Mouse (Mus musculus): ENCODE results near the gene Mat2b.
A peak's percentile ranks its signal among the peaks of the same experiment; 100 is the strongest.
"Not testable (repeated sequence)": the region's sequence is repeated elsewhere in the genome, so short reads cannot be mapped to it uniquely, and the experiment has no call there.

Mat2b gene

DNA sequence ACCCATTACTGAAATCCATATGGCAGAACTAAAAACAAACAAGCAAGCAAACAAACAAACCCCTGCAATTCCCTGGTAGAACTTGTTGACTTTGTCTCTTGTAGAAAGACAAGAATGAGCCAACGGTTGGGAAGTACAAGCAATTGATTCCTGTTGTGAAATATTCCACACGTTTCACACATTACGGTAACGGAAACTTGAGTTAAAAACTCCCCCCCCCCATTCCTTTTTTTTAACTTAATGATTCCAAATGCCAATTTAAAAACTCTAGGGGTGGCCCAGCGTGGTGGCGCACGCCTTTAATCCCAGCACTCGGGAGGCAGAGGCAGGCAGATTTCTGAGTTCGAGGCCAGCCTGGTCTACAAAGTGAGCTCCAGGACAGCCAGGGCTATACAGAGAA lies at the start of gene Mat2b:
Gene Mat2b (minus strand): TSS at position 101 of the 400 bp plus-strand sequence.
- no peak for DNase-seq (ENCODE audit: low read depth, low spot score)

DNA sequence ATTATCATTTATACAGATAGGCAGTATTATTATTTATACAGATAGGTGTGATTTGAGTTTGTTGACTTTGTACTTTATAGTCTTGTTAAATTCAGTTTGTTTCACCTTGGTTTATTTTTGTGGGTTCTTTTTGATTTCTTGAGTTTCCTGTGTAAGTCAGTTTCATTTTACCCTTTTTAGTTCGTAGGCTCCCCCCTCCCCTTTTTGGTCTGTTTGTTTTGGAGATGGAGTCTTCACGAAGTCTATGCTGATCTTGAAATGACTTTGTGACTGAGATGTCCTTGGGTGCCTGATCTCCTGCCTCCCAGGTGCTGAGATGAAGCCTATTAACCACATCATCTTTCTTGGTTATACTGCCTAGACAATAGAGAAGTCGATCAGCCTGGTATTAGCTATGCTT lies 49.3 kb upstream of the Mat2b start:
- no peak for DNase-seq (ENCODE audit: low read depth, low spot score)

DNA sequence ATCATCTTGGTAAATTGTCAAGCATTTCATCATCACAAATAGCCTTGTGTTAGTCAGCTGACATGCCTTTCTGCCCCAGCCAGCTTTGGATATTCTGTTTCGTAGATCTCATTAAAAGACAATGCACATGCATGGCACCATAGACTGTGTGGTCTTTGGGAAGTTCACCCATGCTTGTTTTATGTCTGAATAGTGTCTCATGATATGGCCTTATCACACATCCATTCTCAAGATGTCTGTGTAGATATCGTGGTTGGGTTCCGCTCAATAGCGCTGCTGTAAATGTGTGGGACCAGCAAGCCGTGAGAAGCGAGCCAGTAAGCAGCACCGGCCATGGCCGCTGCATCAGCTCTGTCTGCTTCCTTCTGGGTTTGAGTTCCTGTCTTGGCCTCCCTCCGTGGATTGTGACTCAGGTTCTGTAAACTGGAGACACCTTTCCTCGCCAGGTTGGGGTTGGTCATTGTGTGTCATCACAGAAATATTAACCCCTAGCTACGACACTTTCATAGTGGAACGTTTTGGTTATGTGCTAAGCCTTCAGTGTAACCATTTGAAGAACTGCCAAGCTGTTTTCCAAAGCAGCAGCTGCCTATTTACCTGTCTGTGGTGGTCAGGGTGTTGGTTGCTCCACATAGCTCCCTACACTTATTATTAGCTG lies 46.7 kb upstream of the Mat2b start:
- DNase-seq (ENCODE audit: low read depth, low spot score) = no peak

DNA sequence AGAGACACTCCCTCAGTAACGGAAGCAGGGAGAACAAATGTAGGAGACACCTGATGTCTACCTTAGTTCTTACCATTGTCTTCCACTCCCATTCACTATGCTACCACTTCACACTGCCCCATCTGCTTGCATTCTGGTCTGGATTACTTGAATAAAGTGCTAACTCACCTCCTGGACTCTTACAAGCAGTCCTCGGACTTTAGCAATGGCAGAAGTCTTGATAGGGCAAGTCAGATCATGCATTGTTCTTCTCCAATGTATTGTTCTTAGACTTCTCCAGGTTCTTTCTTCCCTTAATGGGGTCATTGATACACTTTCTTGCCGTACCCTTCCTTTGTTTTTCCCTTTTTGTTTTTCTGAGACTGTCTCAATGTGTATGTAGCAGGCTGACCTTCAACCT lies 42.4 kb upstream of the Mat2b start:
- no peak for DNase-seq (ENCODE audit: low read depth, low spot score)

DNA sequence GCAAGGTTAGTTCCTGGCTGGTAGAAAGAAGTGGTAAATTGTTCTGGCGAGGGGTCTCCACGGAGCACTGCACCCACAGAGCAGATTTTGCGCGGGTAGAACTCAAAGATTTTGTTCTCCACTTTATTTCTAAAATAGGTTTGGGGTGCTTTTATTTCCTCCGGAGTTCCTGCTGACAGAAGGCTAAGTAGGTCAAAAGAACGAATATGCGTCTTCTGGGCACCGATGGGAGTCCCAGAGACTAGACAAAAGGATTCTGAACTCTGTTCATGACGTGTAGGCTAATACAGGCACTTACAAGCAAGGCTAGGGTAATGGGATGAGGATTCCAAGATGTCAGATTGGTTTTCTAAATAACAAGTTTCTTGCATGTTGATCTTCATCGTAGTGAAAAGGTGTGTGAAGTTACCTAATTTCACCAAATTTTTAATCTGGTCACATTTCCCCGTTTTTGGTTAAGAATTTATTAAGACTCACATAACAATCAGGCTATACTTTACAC lies 39.3 kb upstream of the Mat2b start:
- DNase-seq (ENCODE audit: low read depth, low spot score) = peak; percentile 19

DNA sequence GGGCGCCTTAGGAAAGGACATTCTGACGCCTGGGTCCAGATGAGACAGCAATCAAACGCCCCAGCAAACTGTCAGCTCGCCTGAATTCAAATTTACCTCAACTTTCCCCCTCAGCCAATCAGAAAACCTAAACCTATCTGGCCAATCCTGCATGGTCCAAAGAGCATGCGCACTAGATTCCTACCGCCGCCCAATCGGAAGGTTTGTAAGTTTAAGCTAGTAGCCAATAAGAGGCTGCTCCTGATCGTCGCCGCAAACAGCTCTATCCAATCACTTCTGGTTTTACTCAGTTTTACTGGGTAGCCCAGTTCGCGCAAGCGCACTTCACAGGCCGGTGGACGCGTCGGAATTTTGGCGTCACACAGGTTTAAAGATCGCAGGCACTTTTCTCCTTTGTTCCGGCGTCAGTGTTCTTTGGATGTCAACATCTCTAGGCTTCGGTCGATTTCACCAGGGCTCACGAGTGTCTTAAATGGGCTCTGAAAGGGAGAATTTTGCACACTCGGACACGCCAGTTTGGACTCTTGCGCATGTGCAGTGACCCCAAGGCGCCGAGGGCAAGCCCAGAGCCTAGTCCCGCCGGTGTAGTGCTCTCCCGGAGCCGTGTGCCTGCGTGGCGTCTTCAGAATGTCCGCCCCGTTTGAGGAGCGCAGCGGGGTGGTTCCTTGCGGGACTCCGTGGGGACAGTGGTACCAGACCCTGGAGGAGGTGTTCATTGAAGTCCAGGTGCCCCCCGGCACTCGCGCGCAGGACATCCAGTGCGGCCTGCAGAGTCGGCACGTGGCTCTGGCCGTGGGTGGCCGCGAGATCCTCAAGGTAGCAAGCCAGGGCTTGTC lies 38.6 kb upstream of the Mat2b start, which contains the start of the genes Hmmr and Nudcd2:
Gene Hmmr (minus strand): TSS at position 84 of the 836 bp plus-strand sequence.
Gene Nudcd2 (plus strand): TSS at position 329 of the 836 bp plus-strand sequence.
- peak; percentile 97 for DNase-seq (ENCODE audit: low read depth, low spot score)

DNA sequence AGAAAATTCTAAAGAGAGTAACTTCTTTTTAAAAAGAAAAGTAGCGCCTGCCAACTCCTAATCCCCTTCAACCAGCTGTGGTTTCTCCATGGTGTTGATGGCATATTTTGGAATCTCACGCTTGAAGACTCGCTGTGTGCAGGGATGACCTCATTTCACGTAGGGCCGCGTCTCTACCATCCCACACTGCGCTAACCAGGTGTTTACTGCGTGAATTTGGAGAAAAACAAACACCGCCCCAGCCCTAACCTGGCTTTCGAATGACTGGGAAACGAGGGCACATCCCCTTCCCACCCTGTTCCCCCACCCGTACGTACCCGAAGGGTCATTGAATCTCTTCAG lies 38.0 kb upstream of the Mat2b start:
- DNase-seq (ENCODE audit: low read depth, low spot score) = no peak

DNA sequence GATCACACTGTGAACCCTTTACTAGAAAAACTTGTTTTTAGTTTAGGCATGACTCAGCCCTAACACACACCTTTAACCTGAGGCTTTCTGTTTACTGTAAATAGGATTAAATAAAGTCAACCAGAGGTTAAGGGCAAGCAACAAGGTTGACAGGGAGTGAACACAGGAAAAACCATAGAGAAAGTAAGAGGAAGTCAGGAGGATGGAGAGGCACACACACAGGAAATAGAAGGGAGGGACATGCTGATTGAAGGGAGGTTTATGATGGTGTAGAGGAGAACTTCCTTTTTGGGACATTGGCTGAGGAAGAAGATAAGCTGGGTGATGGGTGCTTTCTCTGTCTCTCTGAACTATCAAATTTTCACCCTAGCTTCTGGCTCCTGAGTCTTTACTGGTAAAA lies 23.3 kb upstream of the Mat2b start:
- DNase-seq (ENCODE audit: low read depth, low spot score) = no peak

DNA sequence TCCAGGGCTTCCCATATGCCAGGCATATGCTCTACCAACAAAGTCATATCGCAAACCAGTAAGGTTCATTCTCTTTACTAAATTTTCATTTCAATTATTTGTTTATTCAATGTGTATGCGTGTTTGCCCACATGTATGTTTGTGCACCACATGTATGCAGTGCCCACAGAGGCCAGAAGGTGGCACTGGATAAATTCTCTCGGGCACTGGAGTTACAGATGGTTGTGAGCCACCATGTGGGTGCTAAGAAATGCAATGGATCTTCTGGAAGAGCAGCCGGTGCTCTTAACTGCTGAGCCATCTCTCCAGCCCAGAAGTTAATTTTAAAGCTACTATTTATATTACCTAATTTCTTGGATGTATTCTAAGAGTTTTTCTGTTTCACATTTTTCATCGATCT lies 20.5 kb upstream of the Mat2b start:
- peak; percentile 30 for DNase-seq (ENCODE audit: low read depth, low spot score)

DNA sequence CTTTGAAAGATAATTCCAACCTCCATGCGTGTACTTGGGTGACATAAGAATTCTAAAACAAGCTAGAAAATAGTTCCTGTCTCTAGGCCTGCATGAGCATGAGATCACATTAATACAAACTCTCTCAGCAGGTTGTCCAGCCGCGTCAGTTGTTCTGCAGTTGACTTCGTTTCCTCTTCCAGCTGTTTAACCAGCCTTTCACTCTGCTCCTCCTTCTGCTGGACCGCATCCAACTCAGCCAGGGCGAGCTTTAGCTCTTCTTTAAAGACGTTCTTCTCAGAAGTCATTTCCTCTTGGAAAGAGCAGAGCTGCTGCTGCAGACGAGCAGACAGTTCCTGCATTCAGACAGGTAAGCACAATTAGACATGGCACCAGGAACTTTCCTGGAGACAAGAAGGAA lies 18.9 kb upstream of the Mat2b start:
- DNase-seq (ENCODE audit: low read depth, low spot score) = no peak

DNA sequence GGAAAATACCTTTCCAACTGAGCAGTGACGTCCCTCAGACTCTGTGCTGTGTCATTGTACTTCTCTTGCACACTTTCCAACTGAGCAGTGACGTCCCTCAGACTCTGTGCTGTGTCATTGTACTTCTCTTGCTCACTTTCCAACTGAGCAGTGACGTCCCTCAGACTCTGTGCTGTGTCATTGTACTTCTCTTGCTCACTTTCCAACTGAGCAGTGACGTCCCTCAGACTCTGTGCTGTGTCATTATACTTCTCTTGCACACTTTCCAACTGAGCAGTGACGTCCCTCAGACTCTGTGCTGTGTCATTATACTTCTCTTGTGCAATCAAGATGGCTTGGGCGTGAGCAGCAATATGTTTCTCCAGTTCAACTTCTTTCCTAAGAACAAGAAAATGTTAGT lies 14.9 kb upstream of the Mat2b start:
- DNase-seq (ENCODE audit: low read depth, low spot score) = not testable (repeated sequence)

DNA sequence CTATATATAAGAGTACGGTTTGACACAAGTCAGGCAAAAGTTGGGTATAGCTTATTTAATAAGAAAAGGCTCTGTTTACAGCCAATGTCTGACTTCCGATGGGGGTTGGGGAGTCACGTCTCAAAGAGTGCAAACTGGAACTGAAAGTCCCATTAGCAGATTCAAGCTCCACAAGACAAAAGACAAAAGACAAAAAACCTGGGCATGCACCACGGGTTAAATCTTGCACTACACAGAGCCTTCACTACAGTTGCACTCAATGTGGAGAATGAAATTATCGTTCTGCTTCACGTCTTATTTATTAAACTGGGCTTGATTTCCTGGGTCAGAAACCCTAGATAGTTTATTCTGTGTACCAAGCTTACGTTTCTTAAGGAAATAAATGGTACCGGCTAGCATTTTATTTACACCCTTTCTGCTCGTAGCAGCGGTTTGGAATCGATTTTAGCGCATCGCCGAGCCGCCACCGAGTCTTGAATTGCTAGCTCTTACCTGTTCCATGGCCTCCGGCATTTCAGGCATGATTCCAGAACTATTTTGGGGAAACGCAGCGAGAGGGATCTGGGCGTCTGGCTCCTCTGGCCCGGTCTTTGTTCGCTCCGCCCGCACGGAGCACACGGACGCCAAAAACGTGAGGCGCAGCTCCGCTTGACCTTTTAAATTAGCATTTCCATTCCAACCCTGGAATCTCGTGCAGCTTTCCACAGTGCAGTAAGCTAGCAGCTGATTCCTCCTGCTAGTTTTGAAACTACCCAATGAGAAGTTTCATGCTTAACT lies 504 bp downstream of the Mat2b start:
- peak; percentile 91 for DNase-seq (ENCODE audit: low read depth, low spot score)

DNA sequence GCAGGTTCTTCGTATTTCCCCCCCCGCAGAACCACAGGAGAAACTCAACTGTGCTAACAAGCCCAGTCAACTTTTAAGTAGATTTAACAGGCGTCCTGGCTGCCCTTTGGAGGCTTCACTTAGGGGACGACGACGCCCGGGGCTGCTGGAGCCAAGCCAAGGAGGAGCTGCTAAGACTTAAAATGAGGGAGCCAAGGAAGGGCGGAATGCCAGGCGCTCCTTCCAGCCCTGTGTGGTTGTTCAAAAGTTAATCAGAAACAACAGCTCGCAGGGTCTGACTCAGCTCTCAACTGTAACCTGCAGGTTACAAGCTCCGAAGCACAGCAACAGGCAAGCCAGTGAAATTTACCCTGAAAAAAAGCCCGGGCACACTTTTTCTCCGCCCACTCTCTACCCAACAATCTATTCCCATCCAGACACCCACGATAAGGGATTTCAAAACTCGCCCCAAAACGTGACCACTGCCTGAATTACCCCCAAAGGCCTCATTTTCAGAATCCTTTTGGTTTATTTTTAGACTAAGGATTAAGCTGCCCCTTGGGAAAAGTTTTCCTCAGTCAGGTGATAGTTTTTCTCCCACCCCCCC lies 1.5 kb downstream of the Mat2b start:
- peak; percentile 80 for DNase-seq (ENCODE audit: low read depth, low spot score)

DNA sequence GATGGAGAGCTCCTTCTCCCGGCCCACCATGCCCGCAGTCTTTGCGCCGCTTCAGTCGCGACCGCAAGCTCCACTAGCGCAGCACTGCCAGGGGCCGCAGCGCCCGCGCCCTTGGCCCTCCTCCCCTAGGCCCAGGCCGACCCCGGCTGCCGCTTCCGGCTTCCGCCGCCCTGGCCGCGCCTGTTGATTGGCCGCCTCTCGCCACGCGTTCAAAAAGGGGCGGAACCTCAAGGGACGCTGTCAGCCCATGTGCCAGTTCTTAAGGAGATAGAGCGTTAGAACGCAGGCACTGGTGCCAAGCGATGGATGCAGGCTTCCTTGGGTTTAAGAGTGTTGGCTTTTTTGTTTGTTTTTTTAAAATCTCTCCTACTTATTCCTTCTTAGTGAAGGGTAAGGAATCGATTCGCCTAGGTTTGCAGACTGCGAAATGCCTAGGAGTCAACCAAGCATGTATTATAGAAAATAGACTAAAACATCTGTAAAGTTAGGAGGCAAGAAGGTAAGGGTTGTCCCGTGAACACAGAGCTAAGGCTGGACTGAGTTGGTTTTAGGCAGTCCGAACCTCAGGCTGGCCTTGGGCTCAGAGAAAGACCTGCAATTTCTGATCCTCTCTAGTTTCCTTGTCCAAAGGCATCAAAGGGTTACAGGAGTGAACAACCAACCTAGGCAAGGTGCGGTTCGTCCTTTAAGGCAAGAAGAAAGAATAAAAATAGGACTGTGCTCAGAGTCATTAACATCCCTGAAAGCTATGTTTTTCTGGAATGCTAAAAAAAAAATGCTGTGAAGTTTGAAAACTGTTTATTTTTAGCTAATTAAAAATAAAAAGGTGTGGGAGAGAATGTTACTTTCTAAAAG lies 2.3 kb downstream of the Mat2b start:
- DNase-seq (ENCODE audit: low read depth, low spot score) = peak; percentile 96

DNA sequence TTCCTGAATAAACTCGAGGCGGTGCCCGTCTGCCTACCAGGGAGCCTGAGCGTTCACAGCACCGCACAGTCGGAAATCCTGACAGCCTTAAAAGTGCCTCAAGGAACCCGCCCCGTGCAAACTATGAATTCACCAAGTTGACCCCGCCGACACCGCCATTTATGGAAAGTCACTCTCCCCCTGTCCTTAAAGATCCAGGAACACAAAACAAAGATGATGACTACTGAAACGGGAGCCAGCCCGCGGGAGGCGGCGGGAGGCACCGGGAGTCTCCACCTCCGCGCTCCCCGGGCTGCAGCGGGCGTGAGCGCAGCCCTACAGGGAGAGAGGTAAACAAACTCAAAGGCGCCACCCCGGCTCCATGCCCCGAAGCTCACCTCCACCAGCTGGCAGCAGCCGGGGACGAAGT lies 2.9 kb downstream of the Mat2b start:
- no peak for DNase-seq (ENCODE audit: low read depth, low spot score)

DNA sequence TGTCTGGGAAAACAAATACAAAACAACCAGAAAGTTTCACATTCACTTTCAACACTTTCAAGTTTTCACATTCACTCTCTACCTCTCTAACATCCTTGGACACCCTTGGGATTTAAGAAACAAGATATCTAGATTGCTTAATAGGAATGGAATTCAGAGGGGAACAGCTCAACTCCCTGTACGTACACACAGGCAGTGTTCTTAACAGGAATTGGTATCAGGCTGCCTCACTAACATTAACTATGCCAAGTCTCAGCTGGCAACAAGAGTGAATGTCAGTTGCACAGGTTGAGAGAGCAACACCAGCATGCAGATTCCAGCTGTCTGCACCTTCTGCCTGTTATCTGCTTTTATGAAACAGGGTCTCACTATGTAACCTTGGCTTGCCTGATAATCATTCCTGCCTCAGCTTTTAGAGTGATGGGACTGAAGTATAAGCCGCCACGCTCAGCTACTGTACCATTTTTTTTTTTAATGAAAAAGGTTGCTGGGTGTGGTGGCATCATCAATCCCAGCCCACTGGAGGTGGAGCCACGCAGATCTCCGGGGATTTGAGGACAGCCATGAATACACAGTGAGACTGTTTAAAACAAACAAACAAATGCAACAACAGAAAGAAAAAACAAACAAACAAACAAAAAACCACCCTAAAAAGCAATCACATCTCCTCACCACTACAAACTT lies 4.4 kb downstream of the Mat2b start:
- DNase-seq (ENCODE audit: low read depth, low spot score) = peak; percentile 55

DNA sequence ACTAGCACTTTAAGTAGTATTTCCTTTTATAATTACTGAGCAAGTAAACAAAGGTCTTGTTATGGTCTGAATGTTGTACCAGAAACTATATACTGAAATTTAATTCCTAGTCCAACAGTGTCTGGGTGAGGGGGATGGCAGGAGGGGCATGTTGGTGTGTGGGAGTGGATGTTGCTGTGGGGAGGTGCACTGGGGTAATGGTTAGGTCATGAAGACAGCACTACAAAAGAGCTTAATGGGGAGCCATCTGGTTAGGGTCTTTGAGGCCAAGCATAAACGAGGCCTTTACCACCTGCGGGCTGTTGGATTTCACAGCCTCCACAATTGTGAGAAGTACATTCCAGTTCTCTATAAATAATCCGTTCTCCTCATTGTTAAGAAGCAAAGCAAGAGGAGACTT lies 11.7 kb downstream of the Mat2b start:
- no peak for DNase-seq (ENCODE audit: low read depth, low spot score)

DNA sequence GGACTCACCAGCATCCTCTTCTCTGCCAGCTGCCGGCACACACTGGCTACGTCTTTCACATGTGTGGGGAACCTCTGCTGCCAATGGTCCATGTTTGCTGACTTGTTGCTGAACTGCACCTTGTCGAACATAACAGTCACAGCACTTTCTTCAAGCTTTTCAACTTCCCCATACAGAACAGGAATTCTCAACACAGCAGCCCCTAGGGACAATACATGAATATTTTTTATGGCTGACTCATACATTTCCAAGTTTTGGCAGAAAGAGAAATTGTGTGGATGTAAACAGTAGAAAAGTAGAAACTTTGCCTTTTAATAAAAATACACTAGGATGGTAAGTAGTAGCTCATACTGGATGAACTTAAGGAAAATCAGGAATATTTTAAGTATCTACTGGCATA lies 12.5 kb downstream of the Mat2b start:
- no peak for DNase-seq (ENCODE audit: low read depth, low spot score)

DNA sequence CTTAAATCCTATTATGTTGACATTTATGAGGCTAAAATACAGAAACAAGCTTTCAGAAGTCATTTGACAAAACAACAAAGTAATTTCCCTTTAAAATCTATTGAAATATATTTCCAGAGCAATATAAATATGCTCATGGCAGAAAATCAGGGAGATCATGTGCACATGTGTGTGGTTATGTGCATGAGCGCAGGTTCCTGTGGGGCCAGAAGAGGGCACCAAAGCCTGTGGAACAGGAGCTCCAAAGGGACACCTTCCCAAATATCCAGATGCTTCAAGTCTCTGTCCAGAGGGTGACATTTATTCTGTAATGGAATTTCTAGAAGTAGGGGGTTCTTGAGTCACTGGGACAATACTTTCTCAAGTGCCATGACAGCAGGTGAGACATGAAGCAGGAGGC lies 17.8 kb downstream of the Mat2b start:
- DNase-seq (ENCODE audit: low read depth, low spot score) = peak; percentile 41

DNA sequence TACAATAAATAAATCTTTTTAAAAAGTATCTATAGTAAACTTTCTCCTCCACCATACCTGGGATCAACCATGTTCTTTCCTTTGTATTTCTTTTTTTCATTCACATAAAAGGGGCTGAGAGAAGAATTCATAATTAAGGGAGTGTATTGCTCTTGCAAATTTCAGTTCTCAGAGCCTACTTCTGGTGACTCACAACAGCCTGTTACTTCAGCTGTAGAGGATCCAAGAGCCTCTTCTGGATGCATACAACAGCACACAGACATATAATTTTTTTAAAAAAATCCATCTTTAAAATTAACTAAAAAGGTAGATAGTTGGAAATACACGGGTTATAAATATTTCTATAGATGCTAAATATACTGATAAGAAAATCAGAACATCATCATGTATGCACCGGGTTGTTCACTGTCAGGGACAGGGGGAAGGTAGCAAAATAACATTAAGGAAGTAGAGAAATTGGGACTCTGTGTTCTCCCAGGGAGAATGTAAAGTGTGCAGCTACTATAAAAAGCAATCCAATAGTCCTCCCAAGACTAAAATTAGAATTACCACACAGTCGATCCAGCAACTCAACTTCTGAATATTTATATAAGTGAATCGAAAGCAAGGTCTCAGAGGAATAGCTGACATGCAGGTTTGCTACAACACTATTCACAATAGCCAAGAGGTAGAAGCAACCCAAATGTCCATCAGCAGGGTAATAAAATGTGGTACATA lies 19.8 kb downstream of the Mat2b start:
- no peak for DNase-seq (ENCODE audit: low read depth, low spot score)

Data from A20 (cell line).